Mouse (Mus musculus): ENCODE measurements at regions not wholly inside any gene's neighbourhood (a gene's known extent, or its start where the extent isn't known, plus 50 kb on each side); places are given as distances from the start of the nearest gene placed in this dataset.
"Not testable (repeated sequence)": the region's sequence is repeated elsewhere in the genome, so short reads cannot be mapped to it uniquely, and the experiment has no call there.

- peak in 1 of 2 experiments; percentile 22 for DNase-seq (ENCODE audit: low spot score in 2 of 2)
- intact Hi-C loops (cut with DNase I) = no loop called here
These were observed 202.1 kb downstream of the Ddx10 start for GRCm38 (mm10) chr9:53045788-53046187.

GRCm38 (mm10) chr9:53033797-53034196 is 214.1 kb downstream of the Ddx10 start:
- intact Hi-C loops (cut with DNase I) = no loop called here
- peak in 1 of 2 experiments; percentile 77 for DNase-seq (ENCODE audit: low spot score in 2 of 2)

DNA sequence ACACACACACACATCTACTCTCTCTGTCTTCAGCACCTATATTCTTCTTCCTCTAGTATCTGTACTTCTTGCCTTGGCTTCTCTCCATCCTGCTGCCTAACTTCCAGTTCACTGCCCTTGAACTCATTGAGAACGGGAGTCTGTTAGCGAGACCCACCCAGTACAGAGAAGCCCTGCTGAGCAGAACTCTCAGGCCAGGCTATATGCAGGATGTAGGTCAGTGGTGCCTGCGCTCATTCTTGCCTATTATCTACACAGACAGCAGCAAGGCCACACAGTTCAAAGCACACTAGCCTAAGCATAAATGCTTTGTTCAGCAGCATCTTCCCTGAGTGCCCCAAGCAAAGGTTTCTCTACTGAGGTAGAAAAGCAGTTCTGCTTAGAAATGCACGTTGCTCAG is 225.8 kb downstream of the Ddx10 start:
- intact Hi-C loops (cut with DNase I) = no loop called here
- DNase-seq (ENCODE audit: low spot score in 2 of 2) = no peak

DNA sequence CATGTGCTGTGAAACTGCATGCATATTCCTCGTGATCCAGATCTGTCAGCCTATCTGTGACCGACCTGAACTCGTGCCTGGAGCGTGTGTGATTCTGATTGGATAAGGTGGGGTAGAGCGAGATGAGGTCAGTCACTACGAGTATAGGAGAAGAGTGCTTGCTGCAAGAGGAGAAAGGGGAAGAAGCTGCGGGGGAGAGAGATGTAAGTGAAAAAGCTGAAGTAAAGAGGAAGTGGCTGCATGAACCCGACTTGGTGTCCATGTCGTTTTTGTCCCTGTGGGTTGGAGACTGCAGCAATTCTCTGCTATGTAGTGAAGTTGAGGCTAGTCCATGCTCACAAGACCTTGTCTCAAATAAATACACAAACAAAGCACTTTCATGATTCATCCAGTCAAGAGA is 237.1 kb downstream of the Ddx10 start:
- DNase-seq (ENCODE audit: low spot score in 2 of 2) = no peak
- intact Hi-C loops (cut with DNase I) = no loop called here

DNA sequence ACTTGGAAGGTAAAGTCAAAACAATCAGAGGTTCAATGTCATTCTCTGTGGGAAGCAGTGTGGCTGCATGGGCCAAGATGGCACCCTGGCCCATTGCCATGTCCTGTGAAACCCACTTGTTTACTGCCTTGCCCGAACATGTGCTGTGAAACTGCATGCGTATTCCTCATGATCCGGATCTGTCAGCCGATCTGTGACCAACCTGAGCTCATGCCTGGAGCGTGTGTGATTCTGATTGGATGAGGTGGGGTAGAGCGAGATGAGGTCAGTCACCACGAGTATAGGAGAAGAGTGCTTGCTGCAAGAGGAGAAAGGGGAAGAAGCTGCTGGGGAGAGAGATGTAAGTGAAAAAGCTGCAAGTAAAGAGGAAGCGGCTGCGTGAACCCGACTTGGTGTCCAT is 240.5 kb downstream of the Ddx10 start:
- DNase-seq (ENCODE audit: low spot score in 2 of 2) = no peak
- intact Hi-C loops (cut with DNase I) = no loop called here

GRCm38 (mm10) chr9:53006085-53006484 is 241.8 kb downstream of the Ddx10 start:
- intact Hi-C loops (cut with DNase I) = no loop called here
- no peak for DNase-seq (ENCODE audit: low spot score in 2 of 2)

- DNase-seq (ENCODE audit: low spot score in 2 of 2) = no peak
- intact Hi-C loops (cut with DNase I) = no loop called here
These were observed 243.4 kb downstream of the Ddx10 start for GRCm38 (mm10) chr9:53004253-53004978.

GRCm38 (mm10) chr9:52976041-52976440 is 271.8 kb downstream of the Ddx10 start:
- intact Hi-C loops (cut with DNase I) = no loop called here

DNA sequence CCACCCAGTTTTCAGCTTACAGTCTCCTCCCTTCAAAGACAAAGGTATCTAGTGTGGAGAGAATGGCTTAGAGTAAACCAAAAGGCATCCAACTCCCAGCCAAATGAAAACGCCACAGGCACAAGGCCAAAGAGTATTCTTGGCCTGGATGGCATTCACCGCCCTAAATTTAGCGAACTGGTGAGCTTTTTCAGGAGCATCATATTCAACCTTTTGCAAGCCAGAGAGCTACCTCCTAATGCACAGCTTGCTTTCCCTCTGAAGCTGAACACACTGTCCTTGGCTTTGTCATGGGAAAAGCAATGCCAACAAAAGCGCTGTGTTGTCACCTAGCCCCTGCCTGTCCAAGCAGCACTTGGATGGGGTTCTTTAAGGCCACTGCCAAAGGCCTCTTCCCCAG is 282.2 kb downstream of the Ddx10 start:
- DNase-seq (ENCODE audit: low spot score in 2 of 2) = peak in 1 of 2 experiments; percentile 19
- intact Hi-C loops (cut with DNase I) = no loop called here

More at GRCm38 (mm10) chr9:52976041-52976440, 271.8 kb downstream of the Ddx10 start:
- DNase-seq (ENCODE audit: low spot score in 2 of 2) = no peak

- intact Hi-C loops (cut with DNase I) = no loop called here
- DNase-seq (ENCODE audit: low spot score in 2 of 2) = peak; percentile 26 to 54
These were observed 280.1 kb upstream of the AI593442 start for GRCm38 (mm10) chr9:52959668-52960067.

GRCm38 (mm10) chr9:52957245-52957644 is 277.7 kb upstream of the AI593442 start:
- intact Hi-C loops (cut with DNase I) = no loop called here
- DNase-seq (ENCODE audit: low spot score in 2 of 2) = no peak

DNA sequence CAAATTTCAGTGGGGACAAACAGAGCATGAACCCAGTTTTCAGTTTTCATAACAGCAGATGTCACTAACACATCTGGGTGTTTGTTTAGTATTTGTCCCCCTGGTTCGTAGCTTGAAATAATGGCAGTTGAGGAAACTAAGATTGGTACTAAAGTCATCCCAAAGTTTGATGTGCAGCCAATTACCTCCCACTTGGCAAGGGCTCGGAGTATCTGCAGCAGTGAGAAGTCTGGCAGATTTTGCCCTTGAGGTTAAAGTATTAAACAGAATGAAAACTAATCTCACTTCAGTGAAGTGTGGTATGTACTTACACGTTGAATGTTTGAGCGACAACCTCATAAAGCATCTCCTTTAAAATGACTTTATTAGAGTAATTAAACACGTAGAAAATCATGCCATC is 264.5 kb upstream of the AI593442 start:
- intact Hi-C loops (cut with DNase I) = no loop called here

DNA sequence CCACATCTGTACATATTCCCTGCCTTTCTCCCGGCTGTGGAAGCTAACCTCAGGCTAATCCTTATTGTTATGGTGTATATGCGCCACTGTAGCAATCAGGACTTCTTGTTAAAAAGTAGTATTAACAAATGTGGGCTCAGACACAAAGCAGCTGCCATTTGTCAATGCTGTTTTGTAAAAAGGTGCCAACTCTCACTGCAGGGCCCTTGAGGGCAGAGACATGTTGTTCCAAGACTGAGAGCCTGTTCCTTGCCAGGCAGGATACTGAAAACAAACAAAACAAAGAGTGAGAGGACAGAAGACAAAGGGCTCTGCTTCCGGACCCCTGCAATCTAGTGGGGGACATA is 262.0 kb upstream of the AI593442 start:
- intact Hi-C loops (cut with DNase I) = no loop called here

More for the DNA sequence above, 264.5 kb upstream of the AI593442 start:
- no peak for DNase-seq (ENCODE audit: low spot score in 2 of 2)

GRCm38 (mm10) chr9:52940964-52941636 is 261.5 kb upstream of the AI593442 start:
- DNase-seq (ENCODE audit: low spot score in 2 of 2) = no peak
- intact Hi-C loops (cut with DNase I) = no loop called here

More for the DNA sequence above, 262.0 kb upstream of the AI593442 start:
- DNase-seq (ENCODE audit: low spot score in 2 of 2) = no peak

- intact Hi-C loops (cut with DNase I) = no loop called here
- DNase-seq (ENCODE audit: low spot score in 2 of 2) = no peak
These were observed 255.5 kb upstream of the AI593442 start for GRCm38 (mm10) chr9:52935082-52935481.

- DNase-seq (ENCODE audit: low spot score in 2 of 2) = peak in 1 of 2 experiments; percentile 75
These were observed 237.9 kb upstream of the AI593442 start for GRCm38 (mm10) chr9:52917516-52917915.

GRCm38 (mm10) chr9:52888653-52889052 is 209.1 kb upstream of the AI593442 start:
- DNase-seq (ENCODE audit: low spot score in 2 of 2); intact Hi-C loops (cut with DNase I): not testable (repeated sequence)

More at GRCm38 (mm10) chr9:52917516-52917915, 237.9 kb upstream of the AI593442 start:
- intact Hi-C loops (cut with DNase I) = no loop called here

GRCm38 (mm10) chr9:52887997-52888396 is 208.4 kb upstream of the AI593442 start:
- intact Hi-C loops (cut with DNase I); DNase-seq (ENCODE audit: low spot score in 2 of 2): not testable (repeated sequence)

GRCm38 (mm10) chr9:52867236-52867635 is 187.7 kb upstream of the AI593442 start:
- intact Hi-C loops (cut with DNase I) = no loop called here
- DNase-seq (ENCODE audit: low spot score in 2 of 2) = no peak

GRCm38 (mm10) chr9:52860327-52860726 is 180.7 kb upstream of the AI593442 start:
- DNase-seq (ENCODE audit: low spot score in 2 of 2) = no peak
- intact Hi-C loops (cut with DNase I) = no loop called here

- DNase-seq (ENCODE audit: low spot score in 2 of 2) = peak; percentile 23 to 84
These were observed 178.8 kb upstream of the AI593442 start for GRCm38 (mm10) chr9:52858411-52858810.

More at GRCm38 (mm10) chr9:52858411-52858810, 178.8 kb upstream of the AI593442 start:
- intact Hi-C loops (cut with DNase I) = loop anchor here (5.0 kb wide), 1 partner anchor 181 kb away; the partner anchor contains the start of gene AI593442
